Mouse (Mus musculus) liver, embryonic 14.5 days (tissue): ENCODE measurements around the gene Rabl2.

Experiments
- CTCF ChIP-seq: IDR thresholded peaks from 2 replicates; pipeline ENCODE4 v1.5.1; 2016; ENCODE audit warnings: antibody characterized with exemption, low read depth, control low read depth
- EP300 ChIP-seq: IDR thresholded peaks from 2 replicates; pipeline ENCODE4 v1.6.1; 2016; ENCODE audit warnings: antibody characterized with exemption, low read depth

DNA sequence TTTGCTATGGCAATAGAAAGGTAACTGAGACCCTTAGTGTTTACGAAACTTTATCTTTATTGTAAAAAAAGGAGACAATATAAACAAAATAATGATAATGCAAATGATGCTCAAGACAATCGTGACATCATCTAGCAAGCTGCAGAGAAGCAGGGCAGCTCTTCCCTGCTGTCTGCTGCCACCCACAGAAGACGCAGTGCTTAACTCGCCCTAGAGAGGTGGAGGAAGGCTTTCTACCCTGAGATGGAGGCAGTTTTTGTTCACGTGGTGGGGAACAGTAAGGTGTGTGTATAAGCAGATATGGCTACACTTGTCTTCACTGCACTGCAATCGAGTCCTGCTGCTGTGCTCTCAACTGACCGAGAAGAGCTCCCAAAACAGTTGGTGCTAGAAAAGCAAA is 9.2 kb downstream of the Rabl2 start:
- TF ChIP-seq EP300 (no peak), CTCF (no peak)
